8 mouse cellular contexts compared by ENCODE assay signal in genomic region chr13:64100186-64100585, GRCm38 (mm10). TPM values are rescaled to one million over a fixed set of nuclear protein-coding genes. Genes with fewer than 3 reads are reported as not detected.
DNase-seq lines count a peak whose midpoint lies in the region; ATAC-seq lines count a peak whose summit lies in the region.
"Had no signal": no experiment of that assay in that cellular context is flagged by ENCODE, and none has a peak within 500 bp of the region (broad histone marks: within the 10 kb centered on the region; RNA-seq: fewer than 3 reads in every experiment).

No protein-coding gene starts in this region.

- no peaks in the 10 kb centered on the region for H3K4me1 ChIP-seq in kidney, embryonic 14.5 days (ENCODE audit: control insufficient read depth, insufficient read depth, low read length)

- ATAC-seq in kidney, embryonic 14.5 days (ENCODE audit: low FRiP score, low TSS enrichment), result no peak
- peak; percentile 83 for ATAC-seq in CD4-positive, CD25-positive, alpha-beta regulatory T cell, adult 4 months

- H3K9me3 ChIP-seq in kidney, embryonic 14.5 days (ENCODE audit: control insufficient read depth, low read length), result no peaks in the 10 kb centered on the region

- 63% methylated on average over 3 of the region's 3 CpGs for WGBS in kidney, embryonic 14.5 days

- DNase-seq in kidney, adult 18-20 months, result peak; percentile 42
- DNase-seq in R1 (ENCODE audit: low read depth, low spot score), result peak; percentile 54
- DNase-seq in frontal cortex, postnatal 36 days (ENCODE audit: low spot score in 2 of 2), result peak; percentile 9 to 44
- peak; percentile 62 to 64 for DNase-seq in layer of hippocampus, postnatal 10 days (ENCODE audit: low spot score in 2 of 2)
- peak; percentile 20 to 21 for DNase-seq in natural killer cell, adult 2 months (ENCODE audit: low spot score in 2 of 2)

- no peak overlapping the region for H3K27ac ChIP-seq in kidney, embryonic 14.5 days (ENCODE audit: low read depth, low read length)

- no peaks in the 10 kb centered on the region for H3K36me3 ChIP-seq in kidney, embryonic 14.5 days (ENCODE audit: control insufficient read depth, insufficient read depth, low read length)

- H3K4me2 ChIP-seq in kidney, embryonic 14.5 days (replicated peaks; ENCODE audit: low read depth, low read length), result no peak overlapping the region

- H3K27me3 ChIP-seq in kidney, embryonic 14.5 days (ENCODE audit: control insufficient read depth, insufficient read depth, low read length), result no peaks in the 10 kb centered on the region

- no peak overlapping the region for H3K4me3 ChIP-seq in kidney, embryonic 14.5 days (ENCODE audit: low read length)

- no peak overlapping the region for H3K9ac ChIP-seq in kidney, embryonic 14.5 days (ENCODE audit: low read depth, low read length)

RNA-seq across cellular contexts. Expression of gene Hsd17b3, which starts 11.2 kb away (rescaled TPM):
- not detected in 2 replicates for polyA plus RNA-seq in kidney, embryonic 14.5 days (2014; fragmentation: Nextera tagmentation; extraction: Ambion mirVana)
- polyA plus RNA-seq in CD4-positive, CD25-positive, alpha-beta regulatory T cell, adult 4 months (2017; shearing (Covaris generic)), result not detected
- total RNA-seq in layer of hippocampus, postnatal 10 days (2021), result not detected
- polyA plus RNA-seq: liver, embryonic 16.5 days had no signal

RNA-seq across cellular contexts. Expression of gene Slc35d2, which starts 29.0 kb away (rescaled TPM):
- polyA plus RNA-seq in kidney, embryonic 14.5 days (2014; fragmentation: Nextera tagmentation; extraction: Ambion mirVana), result 5.5 TPM in 2 replicates
- polyA plus RNA-seq in CD4-positive, CD25-positive, alpha-beta regulatory T cell, adult 4 months (2017; shearing (Covaris generic)), result 10 to 100 TPM; 48.4 to 49.7 TPM
- 1 to 10 TPM in 1 of 2 experiments, under 1 TPM in 1; 0.62 to 1.6 TPM for total RNA-seq in layer of hippocampus, postnatal 10 days (2021)

RNA-seq across cellular contexts. Expression of gene Zfp367, which starts 52.8 kb away (rescaled TPM):
- 13.6 and 21.4 TPM in 2 replicates for polyA plus RNA-seq in kidney, embryonic 14.5 days (2014; fragmentation: Nextera tagmentation; extraction: Ambion mirVana)
- 1 to 10 TPM; 7.8 to 8.7 TPM for polyA plus RNA-seq in CD4-positive, CD25-positive, alpha-beta regulatory T cell, adult 4 months (2017; shearing (Covaris generic))
- 1 to 10 TPM; 7.7 to 9.5 TPM for total RNA-seq in layer of hippocampus, postnatal 10 days (2021)
